Mouse (Mus musculus) erythroblast, embryonic 14.5 days (primary cell): Measurements from ENCODE around the gene Sel1l3. TPM values are rescaled to one million over a fixed set of nuclear protein-coding genes. Genes with fewer than 3 reads are reported as not detected.

Experiments used
- H3K27me3 ChIP-seq: 2 replicates; pipeline ENCODE4 v1.6.1; 2012; ENCODE audit warnings: inconsistent platforms; ENCODE audit not compliant: control insufficient read depth
- H3K36me3 ChIP-seq: 2 replicates; pipeline ENCODE4 v1.6.1; 2012; ENCODE audit warnings: mild to moderate bottlenecking, inconsistent platforms; ENCODE audit not compliant: control insufficient read depth
- H3K4me1 ChIP-seq: 2 replicates; pipeline ENCODE4 v1.6.1; 2012; ENCODE audit warnings: inconsistent platforms; ENCODE audit not compliant: control insufficient read depth
- H3K4me3 ChIP-seq: replicated peaks from 2 replicates; pipeline ENCODE3; 2012; ENCODE audit warnings: moderate library complexity, mild to moderate bottlenecking, inconsistent platforms
- H3K9me3 ChIP-seq: 2 replicates; pipeline ENCODE4 v1.6.1; 2012; ENCODE audit warnings: low read length, inconsistent platforms, mixed read lengths; ENCODE audit not compliant: control insufficient read depth
- GATA1 ChIP-seq: IDR thresholded peaks from 2 replicates; pipeline ENCODE4 v1.6.1; 2012; ENCODE audit warnings: low read length, inconsistent platforms, mixed read lengths
- TAL1 ChIP-seq: IDR thresholded peaks from 3 replicates; pipeline ENCODE4 v1.6.1; 2012; ENCODE audit warnings: low read length, inconsistent platforms, mixed read lengths
- polyA plus RNA-seq: library from polyadenylated mRNA; stranded (reverse); fragments of >175 nt; gene quantifications from 2 replicates; pipeline ENCODE4 v1.2.3, GENCODE M21; 2012

The Sel1l3 gene
- polyA plus RNA-seq, 1 experiment: not detected

DNA sequence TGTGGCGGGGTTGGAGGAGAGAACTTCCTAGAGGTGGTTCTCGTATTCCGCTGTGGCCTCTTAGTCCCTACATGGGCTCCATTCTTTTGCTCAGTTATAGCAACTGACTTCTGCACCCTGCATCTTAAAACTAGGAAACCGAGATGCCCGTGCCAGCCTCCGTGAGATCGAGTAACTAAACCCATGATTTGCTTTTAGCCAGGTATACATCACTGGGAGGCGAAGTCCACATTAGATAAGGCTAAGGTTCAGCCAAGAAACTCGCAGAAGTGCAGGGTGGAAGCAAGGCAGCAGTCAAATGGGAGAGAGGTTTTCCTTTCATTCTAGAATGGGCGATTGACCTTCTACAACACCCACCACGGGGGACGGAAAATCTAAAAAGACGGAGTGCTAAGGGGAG is 11.7 kb upstream of the Sel1l3 start:
- TF ChIP-seq GATA1 (no peak), TAL1 (no peak)
- no peaks in the 10 kb centered on the region for H3K27me3 ChIP-seq
- H3K4me3 ChIP-seq: no peak overlapping the region
- H3K36me3 ChIP-seq: no peaks in the 10 kb centered on the region
- H3K9me3 ChIP-seq: no peaks in the 10 kb centered on the region
- H3K4me1 ChIP-seq: no peaks in the 10 kb centered on the region

DNA sequence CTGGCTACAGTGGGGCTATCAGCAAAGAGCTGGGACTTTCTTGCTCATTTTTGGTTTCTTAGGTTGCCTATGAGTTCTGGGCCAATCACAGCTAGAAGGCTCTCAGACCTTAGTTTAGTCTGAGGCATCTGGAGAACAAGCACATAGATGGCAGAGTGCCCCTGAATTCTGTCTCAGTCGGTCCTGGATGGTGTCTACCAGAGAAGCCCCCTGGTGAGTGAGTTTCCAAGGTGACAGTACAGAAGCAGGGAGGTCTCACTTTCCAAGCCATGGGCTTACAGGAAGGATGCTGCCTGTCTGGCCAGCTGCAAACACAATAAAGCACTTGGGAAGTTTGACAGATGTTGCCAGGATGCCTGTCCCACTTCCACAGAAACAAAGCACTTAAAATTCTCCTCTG is 1.1 kb upstream of the Sel1l3 start:
- peaks cover 53% of the 10 kb centered on the region for H3K27me3 ChIP-seq
- no peaks in the 10 kb centered on the region for H3K4me1 ChIP-seq
- no peaks in the 10 kb centered on the region for H3K36me3 ChIP-seq
- no peak overlapping the region for H3K4me3 ChIP-seq
- TF ChIP-seq TAL1 (no peak), GATA1 (no peak)
- no peaks in the 10 kb centered on the region for H3K9me3 ChIP-seq

DNA sequence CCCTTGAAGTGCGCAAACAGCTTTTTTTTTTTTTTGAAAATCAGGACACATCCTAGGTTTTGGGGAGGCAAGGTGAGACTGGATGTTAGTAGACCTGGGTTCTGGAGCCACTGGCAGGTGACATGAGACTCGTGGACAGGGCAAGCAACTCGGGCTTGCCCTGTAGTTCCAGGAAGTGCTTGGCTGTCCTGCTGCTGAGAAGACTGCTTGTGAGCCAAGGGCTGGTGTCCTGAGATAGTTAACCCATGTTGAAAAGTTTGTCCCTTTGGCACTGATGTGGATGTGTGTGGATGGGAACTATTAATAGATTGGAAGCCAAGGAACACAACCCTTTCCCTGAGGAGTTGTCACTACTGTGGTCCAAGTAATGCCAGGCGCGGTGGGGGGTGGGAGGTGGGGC is 635 bp upstream of the Sel1l3 start:
- Histone ChIP-seq H3K27me3 (peaks cover 53% of the 10 kb centered on the region), H3K36me3 (no peaks in the 10 kb centered on the region), H3K4me1 (no peaks in the 10 kb centered on the region), H3K4me3 (no peak overlapping the region), H3K9me3 (no peaks in the 10 kb centered on the region)
- TF ChIP-seq GATA1 (no peak), TAL1 (no peak)

DNA sequence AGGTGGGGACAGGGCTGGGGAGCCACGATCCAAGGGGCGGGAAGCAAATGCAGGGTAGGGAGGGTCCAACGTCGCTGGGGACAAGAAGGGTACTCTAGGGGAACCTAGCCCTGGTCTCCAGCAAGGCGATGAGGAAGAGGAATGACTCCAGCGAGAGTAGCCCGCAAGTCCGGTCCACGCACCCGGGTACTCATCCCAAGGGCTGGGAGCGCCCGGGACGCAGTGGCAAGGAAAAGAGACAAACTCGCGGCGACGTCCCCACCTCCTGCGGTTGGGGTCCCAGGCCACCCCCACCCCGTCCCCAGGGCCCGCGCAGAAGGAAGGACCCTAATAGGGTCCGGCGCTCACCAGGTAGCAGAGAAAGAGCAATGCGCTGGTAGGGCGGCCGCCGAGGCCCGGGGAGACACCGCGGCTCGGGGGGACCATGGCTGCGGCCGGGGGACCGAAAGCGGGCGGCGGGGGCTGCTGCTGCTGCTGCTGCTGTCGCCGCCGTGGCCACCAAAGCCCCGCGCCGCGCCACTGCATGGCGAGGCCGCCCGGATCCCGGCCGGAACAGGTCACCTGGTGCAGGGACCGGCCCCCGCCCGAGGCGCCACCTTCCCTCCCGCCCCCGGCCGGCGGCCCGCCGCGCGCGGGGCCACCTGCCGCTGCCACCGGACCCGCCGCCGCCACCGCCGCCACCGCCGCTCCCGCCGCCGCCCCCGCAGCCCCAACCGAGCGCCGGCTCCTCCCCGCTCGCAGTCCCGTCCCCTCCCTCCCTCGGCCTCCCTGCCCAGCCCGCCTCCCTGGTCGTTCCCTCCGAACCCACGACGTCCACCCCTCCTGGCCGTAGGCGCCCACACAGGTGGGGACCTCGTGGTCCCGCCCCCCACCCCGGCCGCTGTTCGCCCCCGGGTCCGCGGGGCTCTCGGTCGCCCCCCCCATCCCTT is 681 bp downstream of the Sel1l3 start:
- Histone ChIP-seq H3K4me3 (no peak overlapping the region), H3K4me1 (no peaks in the 10 kb centered on the region), H3K27me3 (peaks cover 53% of the 10 kb centered on the region), H3K36me3 (no peaks in the 10 kb centered on the region), H3K9me3 (no peaks in the 10 kb centered on the region)
- TF ChIP-seq GATA1: no peak
- no peak for TF ChIP-seq TAL1

DNA sequence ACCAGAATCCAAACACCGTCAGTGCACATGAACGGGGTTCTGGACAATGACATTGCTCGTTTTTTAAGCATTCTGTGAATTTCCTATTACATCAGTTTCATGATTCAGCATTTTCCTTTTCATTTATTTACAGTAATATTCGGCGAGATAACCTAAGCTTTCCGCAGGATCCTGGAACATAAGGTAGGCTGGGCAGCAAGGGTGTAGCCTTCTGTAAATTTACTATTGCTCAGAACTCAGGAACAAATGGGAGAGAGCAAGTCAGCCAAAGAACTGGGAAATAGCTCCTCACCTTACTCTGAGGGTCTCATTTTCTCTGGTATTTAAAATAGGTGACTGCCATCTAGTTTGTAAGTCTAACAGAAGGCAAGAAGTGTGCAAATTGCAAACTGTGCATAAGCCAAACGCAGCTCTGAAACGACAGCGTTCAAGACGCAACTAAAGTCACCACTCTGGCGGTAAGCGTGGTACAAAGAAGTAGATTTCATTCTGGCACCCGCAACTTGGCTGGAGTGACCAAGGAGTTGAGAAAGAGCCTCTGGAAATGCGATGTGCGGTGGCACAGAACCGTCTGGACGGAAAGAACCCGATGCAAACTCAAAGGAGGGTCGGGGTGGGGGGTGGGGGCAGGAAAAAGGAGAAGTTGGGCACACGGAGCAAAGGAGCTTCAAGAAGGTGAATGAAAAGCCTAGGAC is 1.5 kb downstream of the Sel1l3 start:
- no peaks in the 10 kb centered on the region for H3K9me3 ChIP-seq
- H3K4me1 ChIP-seq: no peaks in the 10 kb centered on the region
- no peak overlapping the region for H3K4me3 ChIP-seq
- no peaks in the 10 kb centered on the region for H3K36me3 ChIP-seq
- H3K27me3 ChIP-seq: peaks cover 53% of the 10 kb centered on the region
- TF ChIP-seq TAL1 (no peak), GATA1 (no peak)

DNA sequence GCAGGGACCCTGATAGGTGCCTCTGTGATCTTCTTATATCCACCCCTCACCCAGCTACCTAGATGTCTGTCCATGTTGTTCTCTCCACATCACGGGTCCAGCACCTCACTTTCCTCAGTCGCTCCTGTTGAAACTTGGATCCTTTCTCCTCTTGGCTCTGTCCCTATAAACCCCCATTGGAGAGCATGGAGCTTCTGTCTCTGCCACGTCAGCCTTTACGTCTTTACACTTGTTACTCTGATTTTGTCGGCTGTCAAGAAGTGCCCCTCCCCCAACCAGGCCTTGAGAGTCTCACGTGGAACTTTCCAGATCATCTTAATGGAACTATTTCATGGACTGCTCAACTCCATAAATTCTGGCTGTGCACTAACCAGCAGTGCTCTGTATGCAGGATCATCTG is 2.5 kb downstream of the Sel1l3 start:
- Histone ChIP-seq H3K36me3 (no peaks in the 10 kb centered on the region), H3K27me3 (peaks cover 51% of the 10 kb centered on the region), H3K4me1 (no peaks in the 10 kb centered on the region), H3K4me3 (no peak overlapping the region), H3K9me3 (no peaks in the 10 kb centered on the region)
- TF ChIP-seq TAL1 (no peak), GATA1 (no peak)

DNA sequence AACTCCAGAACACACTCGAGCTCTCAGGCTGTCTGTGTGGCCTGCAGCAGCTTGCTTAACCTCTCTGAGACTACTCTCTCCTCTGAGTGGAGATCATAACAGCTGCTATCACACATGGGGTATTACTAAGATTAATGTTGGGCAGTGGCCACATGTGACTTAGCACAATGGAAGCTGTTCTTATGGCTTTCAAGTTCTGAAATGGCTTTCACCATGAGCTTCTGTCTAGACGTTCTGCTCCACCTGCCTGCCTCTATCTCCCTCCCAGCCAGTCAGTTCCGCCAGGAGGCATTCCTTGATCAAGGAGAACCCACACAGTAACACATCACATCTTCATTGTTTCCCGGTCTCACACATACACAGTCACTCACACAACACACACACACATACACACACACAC is 3.2 kb downstream of the Sel1l3 start:
- H3K36me3 ChIP-seq: no peaks in the 10 kb centered on the region
- peaks cover 49% of the 10 kb centered on the region for H3K27me3 ChIP-seq
- H3K4me3 ChIP-seq: no peak overlapping the region
- TF ChIP-seq GATA1: no peak
- no peak for TF ChIP-seq TAL1
- H3K4me1 ChIP-seq: no peaks in the 10 kb centered on the region
- H3K9me3 ChIP-seq: no peaks in the 10 kb centered on the region

DNA sequence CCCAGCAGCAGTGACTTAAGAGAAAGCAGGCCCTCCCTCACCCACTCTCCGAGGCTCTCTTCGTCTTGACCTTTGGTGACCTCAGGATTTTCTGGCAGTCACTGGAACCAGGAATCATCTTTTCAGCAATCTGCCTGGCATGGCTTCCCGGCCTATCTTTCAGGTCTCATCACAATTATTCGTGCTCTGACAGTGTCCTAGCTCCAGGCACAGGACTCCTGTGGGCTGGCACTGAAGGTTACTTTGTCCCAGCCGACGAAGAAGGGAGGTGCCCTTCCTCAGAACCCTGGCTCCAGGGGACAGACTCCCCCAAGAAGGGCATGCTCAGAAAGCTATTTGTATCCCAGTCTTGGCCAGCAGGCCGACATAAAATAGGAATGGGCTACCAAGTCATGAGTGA is 4.0 kb downstream of the Sel1l3 start:
- H3K36me3 ChIP-seq: no peaks in the 10 kb centered on the region
- peaks cover 44% of the 10 kb centered on the region for H3K27me3 ChIP-seq
- H3K4me1 ChIP-seq: no peaks in the 10 kb centered on the region
- no peaks in the 10 kb centered on the region for H3K9me3 ChIP-seq
- no peak for TF ChIP-seq GATA1
- no peak for TF ChIP-seq TAL1
- no peak overlapping the region for H3K4me3 ChIP-seq

DNA sequence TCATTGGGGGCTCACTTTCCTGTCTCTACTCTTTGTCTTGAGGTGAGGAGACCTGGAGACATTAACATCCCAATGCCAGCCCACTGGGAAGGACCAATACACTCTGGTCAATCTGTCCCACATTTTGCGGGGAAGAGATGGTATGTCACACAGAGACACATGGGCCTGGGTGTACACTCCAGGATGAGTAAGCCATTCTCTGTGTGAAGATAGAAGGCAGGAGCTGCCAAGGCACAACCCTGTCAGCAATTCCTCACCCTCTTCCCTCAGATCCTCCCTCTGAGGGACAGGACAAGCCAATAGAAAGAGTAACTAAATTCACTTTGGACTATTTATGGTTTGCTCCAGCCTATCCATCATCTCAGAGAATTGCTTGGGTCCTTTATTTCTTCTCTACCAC is 5.0 kb downstream of the Sel1l3 start:
- Histone ChIP-seq H3K4me1 (no peaks in the 10 kb centered on the region), H3K27me3 (peaks cover 33% of the 10 kb centered on the region), H3K36me3 (no peaks in the 10 kb centered on the region), H3K9me3 (no peaks in the 10 kb centered on the region), H3K4me3 (no peak overlapping the region)
- TF ChIP-seq GATA1: no peak
- no peak for TF ChIP-seq TAL1
